Mouse (Mus musculus) adrenal gland, adult 18-20 months (tissue): ENCODE results near the gene Gnptg. TPM values are rescaled to one million over a fixed set of nuclear protein-coding genes. Genes with fewer than 3 reads are reported as not detected.
"Not testable (repeated sequence)": the region's sequence is repeated elsewhere in the genome, so short reads cannot be mapped to it uniquely, and the experiment has no call there.

Experiments
- DNase-seq, 2 experiments: peaks; one replicate each; pipeline ENCODE4 v3.0.0; 2021 to 2022; ENCODE audit warnings: low spot score in 2 of 2
- total RNA-seq, 2 experiments: library from RNA; stranded (reverse); gene quantifications; 1 replicate in 1 of 2; 2 replicates in 1 of 2; pipeline ENCODE4 v1.2.3; 2021

Gnptg gene
- total RNA-seq, 2 experiments from 2014 or later: 42.4 to 46.5 TPM

- DNase-seq: no peak
Measured at GRCm38 (mm10) chr17:25248033-25248750, 8.3 kb upstream of the Gnptg start.

GRCm38 (mm10) chr17:25244239-25244638, 4.3 kb upstream of the Gnptg start:
- DNase-seq: no peak

- DNase-seq: no peak
Measured at GRCm38 (mm10) chr17:25243131-25243780, 3.3 kb upstream of the Gnptg start.

- DNase-seq: no peak
Measured at GRCm38 (mm10) chr17:25235635-25236034, 4.3 kb downstream of the Gnptg start.

GRCm38 (mm10) chr17:25231621-25232020, 8.3 kb downstream of the Gnptg start:
- not testable (repeated sequence) for DNase-seq

- no peak for DNase-seq
Measured at GRCm38 (mm10) chr17:25230700-25231099, 9.2 kb downstream of the Gnptg start.

GRCm38 (mm10) chr17:25230014-25230655, 9.8 kb downstream of the Gnptg start:
- DNase-seq: not testable (repeated sequence)

- no peak for DNase-seq
Measured at GRCm38 (mm10) chr17:25227991-25228390, 11.9 kb downstream of the Gnptg start.

- no peak for DNase-seq
Measured at GRCm38 (mm10) chr17:25225659-25226058, 14.3 kb downstream of the Gnptg start.

GRCm38 (mm10) chr17:25224586-25225222, 15.2 kb downstream of the Gnptg start:
- DNase-seq: no peak

GRCm38 (mm10) chr17:25222951-25223601, 16.8 kb downstream of the Gnptg start:
- DNase-seq: no peak

GRCm38 (mm10) chr17:25222504-25222940, 17.4 kb downstream of the Gnptg start:
- DNase-seq: peak in 1 of 2 experiments; percentile 16

GRCm38 (mm10) chr17:25221821-25222503, 18.0 kb downstream of the Gnptg start:
- DNase-seq: peak; percentile 59 to 65

GRCm38 (mm10) chr17:25220746-25221145, 19.2 kb downstream of the Gnptg start:
- DNase-seq: no peak

- DNase-seq: no peak
Measured at GRCm38 (mm10) chr17:25219492-25220295, 20.2 kb downstream of the Gnptg start.

- no peak for DNase-seq
Measured at GRCm38 (mm10) chr17:25218967-25219366, 21.0 kb downstream of the Gnptg start.

- no peak for DNase-seq
Measured at GRCm38 (mm10) chr17:25215431-25215830, 24.5 kb downstream of the Gnptg start.

- no peak for DNase-seq
Measured at GRCm38 (mm10) chr17:25211705-25212104, 28.2 kb downstream of the Gnptg start.

- DNase-seq: no peak
Measured at GRCm38 (mm10) chr17:25210680-25211466, 29.1 kb downstream of the Gnptg start.
